Mouse (Mus musculus) liver, postnatal 0 days (tissue): Measurements from ENCODE around the gene Pde1a. TPM values are rescaled to one million over a fixed set of nuclear protein-coding genes. Genes with fewer than 3 reads are reported as not detected.

Source experiments
- ATAC-seq: fragments of 200-750 bp; cut with Nextera tagmentation; 2 replicates; pipeline ENCODE4 v1.8.0; 2017; ENCODE audit warnings: mild to moderate bottlenecking, moderate library complexity
- DNase-seq: peaks from one replicate; pipeline ENCODE4 v3.0.0-alpha.2; 2016
- H3K27ac ChIP-seq: fragments of 300-500 bp; sonication (generic); 2 replicates; pipeline ENCODE4 v1.5.1; 2014; ENCODE audit warnings: antibody characterized with exemption, moderate library complexity, mild to moderate bottlenecking, low read depth
- H3K27me3 ChIP-seq: fragments of 300-500 bp; sonication (generic); 2 replicates; pipeline ENCODE4 v1.6.1; 2014; ENCODE audit warnings: low read length, control low read depth, mixed read lengths; ENCODE audit not compliant: insufficient read depth
- H3K36me3 ChIP-seq: fragments of 300-500 bp; sonication (generic); replicated peaks from 2 replicates; pipeline ENCODE4 v1.6.1; 2014; ENCODE audit warnings: mild to moderate bottlenecking, control low read depth, low read length, moderate library complexity, mixed read lengths; ENCODE audit not compliant: insufficient read depth
- H3K4me1 ChIP-seq: fragments of 300-500 bp; sonication (generic); 2 replicates; pipeline ENCODE4 v1.6.1; 2014; ENCODE audit warnings: antibody characterized with exemption, mild to moderate bottlenecking, control low read depth; ENCODE audit not compliant: insufficient read depth
- H3K4me2 ChIP-seq: fragments of 300-500 bp; sonication (generic); 2 replicates; pipeline ENCODE4 v1.6.1; 2014; ENCODE audit warnings: low read depth, mild to moderate bottlenecking, low read length, moderate library complexity, mixed read lengths
- H3K4me3 ChIP-seq: fragments of 300-500 bp; sonication (generic); 2 replicates; pipeline ENCODE4 v1.5.1; 2014; ENCODE audit warnings: low read depth, low read length
- H3K9ac ChIP-seq: fragments of 300-500 bp; sonication (generic); replicated peaks from 2 replicates; pipeline ENCODE4 v1.6.1; 2014; ENCODE audit warnings: mild to moderate bottlenecking, moderate library complexity
- H3K9me3 ChIP-seq: fragments of 300-500 bp; sonication (generic); 2 replicates; pipeline ENCODE4 v1.6.1; 2016; ENCODE audit warnings: mild to moderate bottlenecking, control low read depth, low read length, mixed read lengths
- CTCF ChIP-seq: sonication (generic); IDR thresholded peaks from 2 replicates; pipeline ENCODE4 v1.5.1; 2016; ENCODE audit warnings: antibody characterized with exemption, low read depth
- EP300 ChIP-seq: IDR thresholded peaks from 2 replicates; pipeline ENCODE4 v1.6.1; 2016; ENCODE audit warnings: antibody characterized with exemption, low read depth, mild to moderate bottlenecking
- WGBS: fragments of 180-500 bp; shearing (Covaris S2); extraction: QIAGEN DNeasy Blood & Tissue Kit; methylation state at CpG from one replicate; pipeline ENCODE4 v1.1.7; 2014; ENCODE audit not compliant: insufficient replicate concordance; 5-methylcytosine and 5-hydroxymethylcytosine counted together
- polyA plus RNA-seq: library from polyadenylated mRNA; unstranded; fragments of >200 nt; fragmentation: Nextera tagmentation; extraction: Ambion mirVana; gene quantifications from 2 replicates; pipeline ENCODE4 v1.2.1, GENCODE M21; 2015

Pde1a gene
- polyA plus RNA-seq, 1 experiment from 2014 or later, result 4.1 TPM

DNA sequence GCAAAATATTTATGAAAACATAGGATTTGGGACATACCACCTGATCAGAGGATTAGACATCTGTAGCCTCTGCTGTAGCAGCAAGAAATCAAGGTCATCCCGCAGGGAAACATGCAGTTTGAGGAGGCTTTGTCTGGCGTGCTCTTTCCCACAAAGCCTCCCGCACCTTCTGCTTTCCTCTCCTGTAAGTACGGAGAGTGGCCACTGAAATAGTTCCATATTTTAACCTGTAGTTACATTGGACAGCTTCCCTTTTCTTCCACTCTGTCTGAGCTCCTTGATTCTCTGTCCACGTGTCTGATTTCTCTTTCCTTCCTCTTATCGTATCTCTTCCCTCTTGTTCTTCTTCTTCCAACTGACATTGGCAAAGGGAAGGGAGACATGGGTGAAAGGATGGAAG, 20.8 kb upstream of the Pde1a start:
- Histone ChIP-seq H3K27me3 (no peaks in the 10 kb centered on the region), H3K9me3 (no peaks in the 10 kb centered on the region), H3K4me1 (no peaks in the 10 kb centered on the region), H3K4me3 (no peak overlapping the region), H3K36me3 (no peaks in the 10 kb centered on the region), H3K27ac (no peak overlapping the region), H3K4me2 (no peak overlapping the region), H3K9ac (no peak overlapping the region)
- ATAC-seq, result no peak
- no peak for DNase-seq
- 58% methylated on average over 6 of the region's 6 CpGs for WGBS
- no peak for TF ChIP-seq CTCF
- no peak for TF ChIP-seq EP300

DNA sequence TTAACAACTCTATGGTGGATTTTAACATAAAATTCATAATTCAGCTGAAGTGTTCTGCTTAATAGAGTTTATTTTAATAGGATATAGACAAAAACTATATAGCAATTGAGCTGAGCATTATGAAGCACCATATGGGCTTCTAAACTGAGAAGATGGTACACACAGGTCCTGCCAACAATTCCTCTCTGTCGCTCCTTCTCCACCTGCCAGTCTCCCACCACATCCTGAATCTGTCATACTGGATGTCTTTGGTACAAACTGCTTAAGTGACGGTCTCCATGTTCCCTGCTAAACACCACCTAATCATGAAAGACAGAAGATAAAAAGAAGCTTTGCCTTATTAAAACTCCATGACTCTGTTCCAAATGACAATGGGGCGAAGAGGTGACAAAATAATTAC, 20.1 kb upstream of the Pde1a start:
- Histone ChIP-seq H3K4me3 (no peak overlapping the region), H3K4me1 (no peaks in the 10 kb centered on the region), H3K27me3 (no peaks in the 10 kb centered on the region), H3K4me2 (no peak overlapping the region), H3K9me3 (no peaks in the 10 kb centered on the region), H3K9ac (no peak overlapping the region), H3K27ac (no peak overlapping the region), H3K36me3 (no peaks in the 10 kb centered on the region)
- DNase-seq (no peak), ATAC-seq (no peak)
- 68% methylated on average over 3 of the region's 3 CpGs for WGBS
- TF ChIP-seq EP300 (no peak), CTCF (no peak)

- TF ChIP-seq EP300 (no peak), CTCF (no peak)
- Histone ChIP-seq H3K27ac (no peak overlapping the region), H3K4me1 (no peaks in the 10 kb centered on the region), H3K9me3 (no peaks in the 10 kb centered on the region), H3K9ac (no peak overlapping the region), H3K36me3 (no peaks in the 10 kb centered on the region), H3K4me3 (no peak overlapping the region), H3K4me2 (no peak overlapping the region), H3K27me3 (no peaks in the 10 kb centered on the region)
- ATAC-seq, result no peak
- 68% methylated on average over 3 of the region's 3 CpGs for WGBS
- DNase-seq, result no peak
Measured at GRCm38 (mm10) chr2:80135076-80135475, 5.8 kb upstream of the Pde1a start.

GRCm38 (mm10) chr2:80132677-80133076, 3.4 kb upstream of the Pde1a start:
- DNase-seq, result no peak
- Histone ChIP-seq H3K4me1 (no peaks in the 10 kb centered on the region), H3K4me3 (no peak overlapping the region), H3K27ac (no peak overlapping the region), H3K9me3 (no peaks in the 10 kb centered on the region), H3K36me3 (no peaks in the 10 kb centered on the region), H3K4me2 (no peak overlapping the region), H3K9ac (no peak overlapping the region), H3K27me3 (no peaks in the 10 kb centered on the region)
- WGBS, result 74% methylated on average over 3 of the region's 3 CpGs
- no peak for TF ChIP-seq EP300
- TF ChIP-seq CTCF, result no peak
- ATAC-seq, result no peak

- DNase-seq (no peak), ATAC-seq (no peak)
- H3K9ac ChIP-seq, result no peak overlapping the region
- no peak overlapping the region for H3K4me3 ChIP-seq
- TF ChIP-seq CTCF, result no peak
- TF ChIP-seq EP300, result no peak
- H3K27me3 ChIP-seq, result no peaks in the 10 kb centered on the region
- H3K9me3 ChIP-seq, result no peaks in the 10 kb centered on the region
- no peak overlapping the region for H3K4me2 ChIP-seq
- no peaks in the 10 kb centered on the region for H3K4me1 ChIP-seq
- 55% methylated on average over 4 of the region's 4 CpGs for WGBS
- no peaks in the 10 kb centered on the region for H3K36me3 ChIP-seq
- no peak overlapping the region for H3K27ac ChIP-seq
Measured at GRCm38 (mm10) chr2:80126663-80127062, 2.6 kb downstream of the Pde1a start.

- no peak for ATAC-seq
- DNase-seq, result no peak
- no peaks in the 10 kb centered on the region for H3K9me3 ChIP-seq
Measured at GRCm38 (mm10) chr2:80086891-80087290, 42.4 kb downstream of the Pde1a start.

GRCm38 (mm10) chr2:80080090-80080821, 49.0 kb downstream of the Pde1a start:
- 65% methylated on average over 9 of the region's 9 CpGs for WGBS
- Histone ChIP-seq H3K27ac (peak overlapping the region; percentile 62; the same call in 1 of the 2 replicates), H3K9me3 (no peaks in the 10 kb centered on the region)

More at GRCm38 (mm10) chr2:80086891-80087290, 42.4 kb downstream of the Pde1a start:
- Histone ChIP-seq H3K36me3 (no peaks in the 10 kb centered on the region), H3K27me3 (no peaks in the 10 kb centered on the region), H3K4me2 (no peak overlapping the region), H3K4me3 (no peak overlapping the region), H3K4me1 (no peaks in the 10 kb centered on the region), H3K27ac (no peak overlapping the region), H3K9ac (no peak overlapping the region)
- WGBS, result 74% methylated on average over 2 of the region's 2 CpGs
- no peak for TF ChIP-seq EP300
- no peak for TF ChIP-seq CTCF

More at GRCm38 (mm10) chr2:80080090-80080821, 49.0 kb downstream of the Pde1a start:
- TF ChIP-seq CTCF (no peak), EP300 (peak; percentile 64)
- Histone ChIP-seq H3K4me3 (no peak overlapping the region), H3K4me1 (no peaks in the 10 kb centered on the region), H3K27me3 (no peaks in the 10 kb centered on the region), H3K4me2 (no peak overlapping the region), H3K36me3 (no peaks in the 10 kb centered on the region), H3K9ac (no peak overlapping the region)
- DNase-seq, result no peak
- peak; percentile 90 for ATAC-seq
